In the genomic region with DNA sequence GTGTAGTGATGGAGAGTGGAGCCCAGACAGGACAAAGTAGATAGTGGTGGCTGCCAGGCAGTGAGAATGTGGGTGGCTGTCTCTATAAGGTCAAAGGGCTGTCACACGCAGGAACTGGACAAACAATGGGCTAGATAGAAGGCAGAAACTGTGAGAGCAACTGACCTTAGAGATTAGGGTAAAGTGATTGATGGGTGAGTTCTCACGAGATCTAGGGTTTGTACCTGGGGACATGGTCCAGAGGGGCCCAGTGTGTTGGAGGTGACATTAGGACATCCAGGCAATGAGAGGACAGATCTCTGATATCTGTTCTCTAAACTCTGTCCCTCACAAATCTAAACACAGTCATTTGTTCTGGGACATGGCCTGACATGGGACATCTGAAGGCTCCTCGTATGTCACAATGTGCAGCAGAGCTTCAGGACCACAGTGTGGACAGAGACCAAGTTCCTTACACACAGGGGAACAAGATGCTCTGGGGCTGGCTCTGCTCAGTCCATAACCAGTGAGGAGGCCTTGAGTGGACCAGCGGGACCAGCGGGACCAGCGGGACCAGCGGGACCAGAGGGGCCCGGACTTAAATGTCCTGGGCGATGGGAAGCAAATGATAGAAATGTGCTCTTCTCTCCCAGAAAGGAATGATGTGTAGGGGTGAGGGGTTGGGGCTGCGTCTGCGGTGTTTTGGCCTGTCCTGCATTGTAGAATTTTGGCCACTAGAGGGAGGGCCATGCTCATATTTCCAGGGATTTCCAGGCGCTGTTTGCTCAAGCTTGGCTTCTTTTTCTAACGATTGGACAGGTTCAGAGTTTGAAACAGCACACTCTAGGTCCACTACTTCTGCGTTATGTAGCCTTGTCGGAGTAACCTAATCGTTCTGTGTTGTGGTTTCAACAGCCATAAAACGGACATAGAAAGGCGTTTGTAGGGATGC, we compare ENCODE assay signal across 8 mouse cellular contexts. TPM values are rescaled to one million over a fixed set of nuclear protein-coding genes. Genes with fewer than 3 reads are reported as not detected.
DNase-seq lines count a peak whose midpoint lies in the region; ATAC-seq and TF ChIP-seq lines count a peak whose summit lies in the region.

No protein-coding gene starts in this region.

- 3% methylated on average over 18 of the region's 18 CpGs for WGBS in lung, embryonic 15.5 days
- WGBS in olfactory bulb, adult 2 months = 11% methylated on average over 18 of the region's 18 CpGs

- no peak overlapping the region for H3K4me2 ChIP-seq in lung, embryonic 15.5 days

- H3K9ac ChIP-seq in lung, embryonic 15.5 days = no peak overlapping the region

- intact Hi-C loops in heart, postnatal 36 days (cut with DNase I) = loop anchor here (1.0 to 5.0 kb wide), 2 partner anchors 38 to 117 kb away; a partner anchor contains a TSS

- peak; percentile 52; the same call in 1 of the 2 replicates for ATAC-seq in lung, embryonic 15.5 days (ENCODE audit: borderline replicate concordance, extremely low read depth, low FRiP score, low TSS enrichment)

- H3K4me1 ChIP-seq in lung, embryonic 15.5 days = no peaks in the 10 kb centered on the region; the same call in 1 of the 2 replicates
- H3K4me1 ChIP-seq in olfactory bulb, adult 2 months (ENCODE audit: control insufficient read depth, insufficient read depth, low read length) = peaks cover 10% of the 10 kb centered on the region

- peak; percentile 65 for TF ChIP-seq CTCF in olfactory bulb, adult 2 months (IDR thresholded peaks at IDR 0.05; ENCODE audit: insufficient read depth, low read depth, low read length)

- no peaks in the 10 kb centered on the region for H3K27me3 ChIP-seq in lung, embryonic 15.5 days

- DNase-seq in CD4-positive helper T cell, adult 2 months (ENCODE audit: low read depth, low spot score) = peak; percentile 70
- peak; percentile 75 for DNase-seq in adipocyte (ENCODE audit: low spot score)
- DNase-seq in embryo, embryonic 10.5 days (ENCODE audit: low spot score) = peak; percentile 90
- peak; percentile 77 to 78 for DNase-seq in heart, postnatal 36 days
- DNase-seq in kidney, postnatal 4 days = peak; percentile 75 to 76
- DNase-seq in thymus, adult 18-20 months = peak; percentile 23 to 42

- H3K36me3 ChIP-seq in lung, embryonic 15.5 days = no peaks in the 10 kb centered on the region

- no peak overlapping the region for H3K4me3 ChIP-seq in lung, embryonic 15.5 days
- no peak overlapping the region for H3K4me3 ChIP-seq in olfactory bulb, adult 2 months (ENCODE audit: insufficient read depth, low read depth, low read length)

- H3K9me3 ChIP-seq in lung, embryonic 15.5 days = no peaks in the 10 kb centered on the region

- no peak for TF ChIP-seq POLR2A in olfactory bulb, adult 2 months (IDR thresholded peaks at IDR 0.05; ENCODE audit: insufficient read depth, low read depth, low read length)

- H3K27ac ChIP-seq in lung, embryonic 15.5 days = no peak overlapping the region
- H3K27ac ChIP-seq in olfactory bulb, adult 2 months (ENCODE audit: insufficient read depth, low read depth, low read length) = no peak overlapping the region

RNA-seq across cellular contexts. Expression of a gene that starts 11.9 kb away (rescaled TPM):
- 10 to 100 TPM; 76.8 to 94.9 TPM for total RNA-seq in heart, postnatal 36 days (2021)
- polyA plus RNA-seq in lung, embryonic 15.5 days (2015; fragmentation: Nextera tagmentation; extraction: Ambion mirVana) = 28.7 and 32.3 TPM in 2 replicates
- polyA plus RNA-seq in olfactory bulb, adult 2 months (2012; ENCODE audit: insufficient read depth, insufficient read length, low replicate concordance, missing spikeins) = not detected in 2 replicates

Comparison
In these comparisons a context has a peak if more than half of its experiments do, and no peak if none do; other contexts are left out.
1. DNase-seq: peak in every context shown above with its lines; median percentile 90 in embryo, embryonic 10.5 days; 78 in heart, postnatal 36 days; 76 in kidney, postnatal 4 days; 75 in adipocyte; 70 in CD4-positive helper T cell, adult 2 months; 32 in thymus, adult 18-20 months.